Mouse (Mus musculus) myocyte (in vitro differentiated cells): ENCODE results near the gene Zfp750. TPM values are rescaled to one million over a fixed set of nuclear protein-coding genes. Genes with fewer than 3 reads are reported as not detected.
A peak's percentile ranks its signal among the peaks of the same experiment; 100 is the strongest.

Source experiments
- H3K27me3 ChIP-seq: one replicate; pipeline ENCODE4 v1.6.1; 2011; ENCODE audit not compliant: control insufficient read depth, insufficient read depth, insufficient read length
- H3K36me3 ChIP-seq: one replicate; pipeline ENCODE4 v1.6.1; 2011; ENCODE audit not compliant: control insufficient read depth, insufficient read depth
- H3K4me2 ChIP-seq: one replicate; pipeline ENCODE4 v1.6.1; 2011; ENCODE audit warnings: low read depth, control low read depth
- H3K4me3 ChIP-seq: one replicate; pipeline ENCODE4 v1.5.1; 2011; ENCODE audit warnings: mild to moderate bottlenecking, control low read depth, moderate library complexity
- H3K79me2 ChIP-seq: one replicate; pipeline ENCODE4 v1.6.1; 2011; ENCODE audit not compliant: control insufficient read depth, insufficient read depth
- H3ac ChIP-seq: one replicate; pipeline ENCODE4 v1.6.1; 2011; ENCODE audit not compliant: control insufficient read depth, insufficient read length
- CEBPB ChIP-seq: IDR thresholded peaks from 2 replicates; pipeline ENCODE4 v1.6.1; 2011; ENCODE audit warnings: mild to moderate bottlenecking, moderate library complexity; ENCODE audit not compliant: poor library complexity, insufficient read depth, severe bottlenecking
- E2F4 ChIP-seq: IDR thresholded peaks from one replicate; pipeline ENCODE4 v1.6.1; 2011; ENCODE audit warnings: mild to moderate bottlenecking, control low read depth, moderate library complexity; ENCODE audit not compliant: insufficient read depth
- MAX ChIP-seq: IDR thresholded peaks from one replicate; pipeline ENCODE4 v1.6.1; 2011; ENCODE audit warnings: low read depth, mild to moderate bottlenecking, control low read depth
- MYOD1 ChIP-seq, 3 experiments: IDR thresholded peaks; one replicate each; pipeline ENCODE4 v1.6.1; 2011; ENCODE audit warnings: control low read depth in 2 of 3, low read depth in 2 of 3, mild to moderate bottlenecking in 2 of 3, moderate library complexity in 1 of 3; ENCODE audit not compliant: insufficient read length in 2 of 3, control insufficient read depth in 1 of 3
- MYOG ChIP-seq, 3 experiments: IDR thresholded peaks; one replicate each; pipeline ENCODE4 v1.6.1; 2011; ENCODE audit warnings: control low read depth in 2 of 3, low read depth in 2 of 3, mild to moderate bottlenecking in 2 of 3; ENCODE audit not compliant: insufficient read length in 2 of 3, control insufficient read depth in 1 of 3, insufficient read depth in 1 of 3
- POLR2A ChIP-seq: IDR thresholded peaks from one replicate; pipeline ENCODE4 v1.6.1; 2011; ENCODE audit warnings: low read depth, mild to moderate bottlenecking, control low read depth, moderate library complexity; ENCODE audit not compliant: insufficient read length
- POLR2AphosphoS2 ChIP-seq: IDR thresholded peaks from one replicate; pipeline ENCODE4 v1.6.1; 2011; ENCODE audit warnings: low read depth, control low read depth; ENCODE audit not compliant: insufficient read length
- REST ChIP-seq: IDR thresholded peaks from one replicate; pipeline ENCODE4 v1.6.1; 2011; ENCODE audit warnings: mild to moderate bottlenecking, control low read depth, moderate library complexity; ENCODE audit not compliant: insufficient read depth, insufficient read length
- SRF ChIP-seq: IDR thresholded peaks from one replicate; pipeline ENCODE4 v1.6.1; 2011; ENCODE audit warnings: low read depth; ENCODE audit not compliant: control insufficient read depth, insufficient read length
- TCF12 ChIP-seq: IDR thresholded peaks from one replicate; pipeline ENCODE4 v1.6.1; 2011; ENCODE audit warnings: mild to moderate bottlenecking, control low read depth; ENCODE audit not compliant: poor library complexity, insufficient read depth, severe bottlenecking
- TCF3 ChIP-seq: IDR thresholded peaks from one replicate; pipeline ENCODE4 v1.6.1; 2011; ENCODE audit warnings: low read depth, control low read depth; ENCODE audit not compliant: insufficient read length
- USF1 ChIP-seq: IDR thresholded peaks from one replicate; pipeline ENCODE4 v1.6.1; 2011; ENCODE audit warnings: low read depth, mild to moderate bottlenecking, control low read depth, moderate library complexity
- polyA plus RNA-seq: library from polyadenylated mRNA; unstranded; fragments of >200 nt; fragmentation: generic; extraction: Trizol; gene quantifications from one replicate; pipeline ENCODE4 v1.2.1, GENCODE M21; 2012; ENCODE audit warnings: missing spikeins

Gene Zfp750
- polyA plus RNA-seq, 1 experiment = 0.66 TPM

- TF ChIP-seq MYOG (IDR thresholded peaks at IDR 0.05; ENCODE audit: control insufficient read depth in 1 of 3, insufficient read depth in 1 of 3, insufficient read length in 2 of 3, low read depth in 2 of 3) = no peak
- TF ChIP-seq CEBPB = no peak
- no peak for TF ChIP-seq USF1
- no peak for TF ChIP-seq SRF
- no peak for TF ChIP-seq REST
- Histone ChIP-seq H3K27me3 (no peaks in the 10 kb centered on the region), H3K36me3 (no peaks in the 10 kb centered on the region), H3ac (no peak overlapping the region), H3K79me2 (no peaks in the 10 kb centered on the region), H3K4me3 (no peak overlapping the region), H3K4me2 (no peak overlapping the region)
Measured at GRCm38 (mm10) chr11:121547234-121547633, 28.1 kb upstream of the Zfp750 start.

- Histone ChIP-seq H3K4me3 (no peak overlapping the region), H3K36me3 (no peaks in the 10 kb centered on the region), H3K79me2 (no peaks in the 10 kb centered on the region), H3K27me3 (no peaks in the 10 kb centered on the region), H3ac (no peak overlapping the region), H3K4me2 (no peak overlapping the region)
- TF ChIP-seq MYOD1 (IDR thresholded peaks at IDR 0.05; ENCODE audit: control insufficient read depth in 1 of 3, insufficient read length in 2 of 3, low read depth in 2 of 3) (peak in 1 of 3 experiments; percentile 6), USF1 (no peak)
Measured at GRCm38 (mm10) chr11:121545398-121546034, 26.4 kb upstream of the Zfp750 start.

GRCm38 (mm10) chr11:121544755-121545397 lies 25.7 kb upstream of the Zfp750 start:
- no peaks in the 10 kb centered on the region for H3K27me3 ChIP-seq
- TF ChIP-seq POLR2AphosphoS2 (no peak), MYOD1 (IDR thresholded peaks at IDR 0.05; ENCODE audit: control insufficient read depth in 1 of 3, insufficient read length in 2 of 3, low read depth in 2 of 3) (no peak), USF1 (no peak), TCF12 (no peak), TCF3 (no peak)
- no peaks in the 10 kb centered on the region for H3K36me3 ChIP-seq
- H3K4me3 ChIP-seq = no peak overlapping the region
- H3K4me2 ChIP-seq = no peak overlapping the region
- H3ac ChIP-seq = no peak overlapping the region
- H3K79me2 ChIP-seq = no peaks in the 10 kb centered on the region

- no peak overlapping the region for H3K4me3 ChIP-seq
- TF ChIP-seq MYOG (IDR thresholded peaks at IDR 0.05; ENCODE audit: control insufficient read depth in 1 of 3, insufficient read depth in 1 of 3, insufficient read length in 2 of 3, low read depth in 2 of 3) (no peak), E2F4 (no peak), MAX (no peak), REST (no peak), SRF (no peak), TCF3 (no peak), USF1 (no peak), POLR2AphosphoS2 (no peak), MYOD1 (IDR thresholded peaks at IDR 0.05; ENCODE audit: control insufficient read depth in 1 of 3, insufficient read length in 2 of 3, low read depth in 2 of 3) (no peak), POLR2A (no peak), TCF12 (no peak), CEBPB (no peak)
- no peak overlapping the region for H3ac ChIP-seq
- no peaks in the 10 kb centered on the region for H3K27me3 ChIP-seq
- no peak overlapping the region for H3K4me2 ChIP-seq
- H3K36me3 ChIP-seq = no peaks in the 10 kb centered on the region
- H3K79me2 ChIP-seq = no peaks in the 10 kb centered on the region
Measured at GRCm38 (mm10) chr11:121543922-121544321, 24.8 kb upstream of the Zfp750 start.

DNA sequence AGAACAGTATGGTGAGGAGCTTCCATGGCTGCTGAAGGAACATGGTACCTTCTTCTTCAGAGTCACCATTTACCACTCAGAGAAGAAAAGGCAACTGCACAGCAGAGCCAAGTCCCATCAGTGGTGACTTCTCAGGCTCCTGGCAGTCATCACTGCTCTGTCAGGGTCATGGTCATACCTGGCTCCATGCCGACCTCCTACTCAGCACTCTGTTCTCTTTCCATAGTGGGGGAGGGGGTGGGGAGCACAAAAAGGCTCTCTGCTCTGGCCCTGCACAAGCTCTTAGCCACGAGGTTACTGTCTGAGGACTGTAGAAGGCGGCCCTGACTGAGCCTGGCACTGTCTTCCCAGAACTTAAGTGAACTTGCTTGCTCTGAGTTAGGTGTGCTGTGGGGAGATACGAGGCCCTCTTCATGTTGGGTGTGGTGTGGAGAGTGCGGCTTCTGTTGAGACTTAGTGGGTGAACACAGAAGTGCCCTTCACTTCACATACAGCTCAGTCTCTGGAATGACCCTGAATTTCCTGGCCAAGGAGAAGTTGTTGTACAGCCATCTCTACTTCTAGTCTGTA lies 24.2 kb upstream of the Zfp750 start:
- H3ac ChIP-seq = no peak overlapping the region
- H3K4me2 ChIP-seq = no peak overlapping the region
- H3K36me3 ChIP-seq = no peaks in the 10 kb centered on the region
- TF ChIP-seq REST = no peak
- no peak for TF ChIP-seq POLR2AphosphoS2
- TF ChIP-seq E2F4 = no peak
- no peak for TF ChIP-seq TCF12
- no peak for TF ChIP-seq MAX
- TF ChIP-seq MYOD1 (IDR thresholded peaks at IDR 0.05; ENCODE audit: control insufficient read depth in 1 of 3, insufficient read length in 2 of 3, low read depth in 2 of 3) = no peak
- TF ChIP-seq POLR2A = no peak
- TF ChIP-seq TCF3 = no peak
- TF ChIP-seq SRF = no peak
- no peak for TF ChIP-seq USF1
- no peak for TF ChIP-seq MYOG (IDR thresholded peaks at IDR 0.05; ENCODE audit: control insufficient read depth in 1 of 3, insufficient read depth in 1 of 3, insufficient read length in 2 of 3, low read depth in 2 of 3)
- TF ChIP-seq CEBPB = no peak
- H3K27me3 ChIP-seq = no peaks in the 10 kb centered on the region
- H3K79me2 ChIP-seq = no peaks in the 10 kb centered on the region
- H3K4me3 ChIP-seq = no peak overlapping the region
